Mouse (Mus musculus): ENCODE measurements around the gene Rbl2. TPM values are rescaled to one million over a fixed set of nuclear protein-coding genes. Genes with fewer than 3 reads are reported as not detected.

Rbl2 gene
- polyA plus RNA-seq, 1 experiment from 2014 or later: 14.4 TPM

GRCm38 (mm10) chr8:91135308-91136181, 65.7 kb downstream of the Rbl2 start:
- Histone ChIP-seq H3K4me1 (peaks cover 16% of the 10 kb centered on the region), H3K27ac (replicated peaks) (no peak overlapping the region), H3K4me3 (no peak overlapping the region), H3K9me3 (no peaks in the 10 kb centered on the region), H3K4me2 (no peak overlapping the region), H3K27me3 (replicated peaks) (no peaks in the 10 kb centered on the region), H3K36me3 (peaks cover 7% of the 10 kb centered on the region; the same call in 1 of the 2 replicates), H3K9ac (no peak overlapping the region)
- WGBS: 73% methylated on average over 14 of the region's 14 CpGs
- no peak for ATAC-seq (ENCODE audit: extremely low read depth, insufficient number of reproducible peaks, low FRiP score, low TSS enrichment)

- Histone ChIP-seq H3K36me3 (no peaks in the 10 kb centered on the region), H3K27me3 (replicated peaks) (no peaks in the 10 kb centered on the region), H3K27ac (replicated peaks) (no peak overlapping the region), H3K4me3 (no peak overlapping the region), H3K9me3 (no peaks in the 10 kb centered on the region), H3K9ac (no peak overlapping the region), H3K4me2 (no peak overlapping the region), H3K4me1 (no peaks in the 10 kb centered on the region)
- WGBS: 71% methylated on average over 4 of the region's 4 CpGs
- no peak for ATAC-seq (ENCODE audit: extremely low read depth, insufficient number of reproducible peaks, low FRiP score, low TSS enrichment)
Observed at GRCm38 (mm10) chr8:91140828-91141227, 71.0 kb downstream of the Rbl2 start.

- Histone ChIP-seq H3K4me2 (peak overlapping the region; percentile 63), H3K4me3 (peak overlapping the region; percentile 42), H3K9ac (peak overlapping the region; percentile 70), H3K4me1 (peaks cover 12% of the 10 kb centered on the region; the same call in 1 of the 2 replicates), H3K36me3 (no peaks in the 10 kb centered on the region), H3K27ac (replicated peaks) (no peak overlapping the region), H3K27me3 (replicated peaks) (no peaks in the 10 kb centered on the region), H3K9me3 (peaks cover 10% of the 10 kb centered on the region; the same call in 1 of the 2 replicates)
- 9% methylated on average over 6 of the region's 6 CpGs for WGBS
- no peak for ATAC-seq (ENCODE audit: extremely low read depth, insufficient number of reproducible peaks, low FRiP score, low TSS enrichment)
Observed at GRCm38 (mm10) chr8:91147715-91148114, 77.9 kb downstream of the Rbl2 start.

GRCm38 (mm10) chr8:91148643-91149178, 78.9 kb downstream of the Rbl2 start:
- H3K27me3 ChIP-seq (replicated peaks): no peaks in the 10 kb centered on the region
- H3K9me3 ChIP-seq: peaks cover 11% of the 10 kb centered on the region; the same call in 1 of the 2 replicates
- no peak overlapping the region for H3K4me3 ChIP-seq
- H3K36me3 ChIP-seq: no peaks in the 10 kb centered on the region
- peaks cover 12% of the 10 kb centered on the region; the same call in 1 of the 2 replicates for H3K4me1 ChIP-seq
- H3K4me2 ChIP-seq: peak overlapping the region; percentile 63; the same call in 1 of the 2 replicates
- WGBS: 64% methylated on average over 15 of the region's 15 CpGs
- no peak for ATAC-seq (ENCODE audit: extremely low read depth, insufficient number of reproducible peaks, low FRiP score, low TSS enrichment)
- H3K9ac ChIP-seq: no peak overlapping the region
- no peak overlapping the region for H3K27ac ChIP-seq (replicated peaks)

GRCm38 (mm10) chr8:91149298-91149697, 79.4 kb downstream of the Rbl2 start:
- H3K36me3 ChIP-seq: no peaks in the 10 kb centered on the region
- H3K27ac ChIP-seq (replicated peaks): no peak overlapping the region
- H3K27me3 ChIP-seq (replicated peaks): no peaks in the 10 kb centered on the region
- ATAC-seq (ENCODE audit: extremely low read depth, insufficient number of reproducible peaks, low FRiP score, low TSS enrichment): no peak
- H3K4me1 ChIP-seq: peaks cover 12% of the 10 kb centered on the region; the same call in 1 of the 2 replicates
- no peak overlapping the region for H3K4me3 ChIP-seq
- H3K9me3 ChIP-seq: peaks cover 11% of the 10 kb centered on the region; the same call in 1 of the 2 replicates
- H3K4me2 ChIP-seq: no peak overlapping the region
- no peak overlapping the region for H3K9ac ChIP-seq
- WGBS: 60% methylated on average over 3 of the region's 3 CpGs

- H3K27ac ChIP-seq (replicated peaks): no peak overlapping the region
- no peak overlapping the region for H3K4me3 ChIP-seq
- H3K4me1 ChIP-seq: peaks cover 12% of the 10 kb centered on the region; the same call in 1 of the 2 replicates
- 80% methylated on average over 7 of the region's 7 CpGs for WGBS
- no peak for ATAC-seq (ENCODE audit: extremely low read depth, insufficient number of reproducible peaks, low FRiP score, low TSS enrichment)
- H3K9ac ChIP-seq: no peak overlapping the region
- no peak overlapping the region for H3K4me2 ChIP-seq
- H3K9me3 ChIP-seq: peaks cover 11% of the 10 kb centered on the region; the same call in 1 of the 2 replicates
- H3K36me3 ChIP-seq: no peaks in the 10 kb centered on the region
- H3K27me3 ChIP-seq (replicated peaks): no peaks in the 10 kb centered on the region
Observed at GRCm38 (mm10) chr8:91151531-91151930, 81.7 kb downstream of the Rbl2 start.

- H3K27me3 ChIP-seq (replicated peaks): no peaks in the 10 kb centered on the region
- peaks cover 11% of the 10 kb centered on the region; the same call in 1 of the 2 replicates for H3K9me3 ChIP-seq
- H3K9ac ChIP-seq: no peak overlapping the region
- no peak for ATAC-seq (ENCODE audit: extremely low read depth, insufficient number of reproducible peaks, low FRiP score, low TSS enrichment)
- H3K4me2 ChIP-seq: no peak overlapping the region
- no peak overlapping the region for H3K4me3 ChIP-seq
- peaks cover 1% of the 10 kb centered on the region; the same call in 1 of the 2 replicates for H3K4me1 ChIP-seq
- no peak overlapping the region for H3K27ac ChIP-seq (replicated peaks)
- H3K36me3 ChIP-seq: no peaks in the 10 kb centered on the region
- 73% methylated on average over 3 of the region's 3 CpGs for WGBS
Observed at GRCm38 (mm10) chr8:91153831-91154230, 84.0 kb downstream of the Rbl2 start.

GRCm38 (mm10) chr8:91154564-91154963, 84.7 kb downstream of the Rbl2 start:
- peaks cover 11% of the 10 kb centered on the region; the same call in 1 of the 2 replicates for H3K9me3 ChIP-seq
- H3K27ac ChIP-seq (replicated peaks): no peak overlapping the region
- no peaks in the 10 kb centered on the region for H3K4me1 ChIP-seq
- H3K9ac ChIP-seq: no peak overlapping the region
- no peak overlapping the region for H3K4me3 ChIP-seq
- H3K4me2 ChIP-seq: no peak overlapping the region
- no peak for ATAC-seq (ENCODE audit: extremely low read depth, insufficient number of reproducible peaks, low FRiP score, low TSS enrichment)
- no peaks in the 10 kb centered on the region for H3K36me3 ChIP-seq
- no peaks in the 10 kb centered on the region for H3K27me3 ChIP-seq (replicated peaks)
- 44% methylated on average over 6 of the region's 6 CpGs for WGBS

- H3K27me3 ChIP-seq (replicated peaks): no peaks in the 10 kb centered on the region
- no peak overlapping the region for H3K27ac ChIP-seq (replicated peaks)
- no peak overlapping the region for H3K9ac ChIP-seq
- H3K4me3 ChIP-seq: no peak overlapping the region
- H3K9me3 ChIP-seq: 0 out of 2 replicates have a peak, but pooled peaks cover 2% of the 10 kb centered on the region
- 86% methylated on average over 10 of the region's 10 CpGs for WGBS
- no peak overlapping the region for H3K4me2 ChIP-seq
- no peak for ATAC-seq (ENCODE audit: extremely low read depth, insufficient number of reproducible peaks, low FRiP score, low TSS enrichment)
- no peaks in the 10 kb centered on the region for H3K36me3 ChIP-seq
- no peaks in the 10 kb centered on the region for H3K4me1 ChIP-seq
Observed at GRCm38 (mm10) chr8:91158617-91159016, 88.8 kb downstream of the Rbl2 start.

- peaks cover 6% of the 10 kb centered on the region; the same call in 1 of the 2 replicates for H3K9me3 ChIP-seq
- WGBS: 67% methylated on average over 15 of the region's 15 CpGs
- no peak overlapping the region for H3K4me3 ChIP-seq
- no peaks in the 10 kb centered on the region for H3K4me1 ChIP-seq
- no peaks in the 10 kb centered on the region for H3K27me3 ChIP-seq (replicated peaks)
- no peak overlapping the region for H3K27ac ChIP-seq (replicated peaks)
- H3K36me3 ChIP-seq: no peaks in the 10 kb centered on the region
- no peak overlapping the region for H3K9ac ChIP-seq
- no peak overlapping the region for H3K4me2 ChIP-seq
- no peak for ATAC-seq (ENCODE audit: extremely low read depth, insufficient number of reproducible peaks, low FRiP score, low TSS enrichment)
Observed at GRCm38 (mm10) chr8:91159959-91160800, 90.3 kb downstream of the Rbl2 start.

GRCm38 (mm10) chr8:91170152-91170551, 100.3 kb downstream of the Rbl2 start:
- ATAC-seq (ENCODE audit: extremely low read depth, insufficient number of reproducible peaks, low FRiP score, low TSS enrichment): no peak
- H3K36me3 ChIP-seq: no peaks in the 10 kb centered on the region
- no peak overlapping the region for H3K4me2 ChIP-seq
- no peak overlapping the region for H3K9ac ChIP-seq
- WGBS: 69% methylated on average over 6 of the region's 6 CpGs
- no peak overlapping the region for H3K27ac ChIP-seq (replicated peaks)
- no peak overlapping the region for H3K4me3 ChIP-seq
- no peaks in the 10 kb centered on the region for H3K9me3 ChIP-seq
- H3K27me3 ChIP-seq (replicated peaks): no peaks in the 10 kb centered on the region
- H3K4me1 ChIP-seq: no peaks in the 10 kb centered on the region

Measured in heart, embryonic 13.5 days (tissue).